Mouse (Mus musculus): ENCODE measurements at regions not wholly inside any gene's neighbourhood (a gene's known extent, or its start where the extent isn't known, plus 50 kb on each side); places are given as distances from the start of the nearest gene placed in this dataset.

GRCm38 (mm10) chr15:24911866-24912265 lies 501.7 kb downstream of the Basp1 start:
- in situ Hi-C loops (cut with MboI; ENCODE audit: low pct_ligation_motif_present, low pct_unique_long_range_greater_than_20kb, low sequenced_read_pairs) (no loop called here), dilution Hi-C loops (cut with MboI; ENCODE audit: extremely low pct_ligation_motif_present, extremely low pct_unique_long_range_greater_than_20kb, low sequenced_read_pairs) (no loop called here)
- Histone ChIP-seq H3K9ac (ENCODE audit: insufficient read depth, low read depth) (no peak overlapping the region), H3K9me3 (replicated peaks; ENCODE audit: low read length) (no peaks in the 10 kb centered on the region), H3K4me2 (ENCODE audit: insufficient read depth, low read depth, poor library complexity, severe bottlenecking) (no peak overlapping the region), H3K79me2 (replicated peaks; ENCODE audit: control insufficient read depth, extremely low read depth, insufficient read depth, poor library complexity, severe bottlenecking) (no peaks in the 10 kb centered on the region), H3K27ac (ENCODE audit: insufficient read depth, low read depth) (no peak overlapping the region), H3K4me1 (ENCODE audit: control insufficient read depth in 1 of 2, insufficient read depth in 2 of 2) (no peaks in the 10 kb centered on the region), H3K4me3 (replicated peaks in 1 of 3; ENCODE audit: low read depth in 2 of 3, low read length in 2 of 3, poor library complexity in 1 of 3) (no peak overlapping the region), H3K36me3 (replicated peaks in 1 of 2; ENCODE audit: control insufficient read depth in 1 of 2, insufficient read depth in 1 of 2, low read length in 1 of 2) (no peaks in the 10 kb centered on the region), H3K27me3 (replicated peaks) (no peaks in the 10 kb centered on the region)
- DNase-seq (ENCODE audit: extremely low read depth) = no peak
- TF ChIP-seq CHD2 (IDR thresholded peaks at IDR 0.05; ENCODE audit: low read length) = no peak
- TF ChIP-seq NRF1 (IDR thresholded peaks at IDR 0.05; ENCODE audit: low read depth, low read length) = no peak

- H3K4me3 ChIP-seq (replicated peaks in 1 of 3; ENCODE audit: low read depth in 2 of 3, low read length in 2 of 3, poor library complexity in 1 of 3) = no peak overlapping the region
- H3K27ac ChIP-seq (ENCODE audit: insufficient read depth, low read depth) = no peak overlapping the region
- no peaks in the 10 kb centered on the region for H3K9me3 ChIP-seq (replicated peaks; ENCODE audit: low read length)
- H3K27me3 ChIP-seq (replicated peaks) = no peaks in the 10 kb centered on the region
- H3K79me2 ChIP-seq (replicated peaks; ENCODE audit: control insufficient read depth, extremely low read depth, insufficient read depth, poor library complexity, severe bottlenecking) = no peaks in the 10 kb centered on the region
- no peaks in the 10 kb centered on the region for H3K36me3 ChIP-seq (replicated peaks in 1 of 2; ENCODE audit: control insufficient read depth in 1 of 2, insufficient read depth in 1 of 2, low read length in 1 of 2)
- no peak overlapping the region for H3K4me2 ChIP-seq (ENCODE audit: insufficient read depth, low read depth, poor library complexity, severe bottlenecking)
- dilution Hi-C loops (cut with MboI; ENCODE audit: extremely low pct_ligation_motif_present, extremely low pct_unique_long_range_greater_than_20kb, low sequenced_read_pairs) (no loop called here), in situ Hi-C loops (cut with MboI; ENCODE audit: low pct_ligation_motif_present, low pct_unique_long_range_greater_than_20kb, low sequenced_read_pairs) (no loop called here)
- H3K4me1 ChIP-seq (ENCODE audit: control insufficient read depth in 1 of 2, insufficient read depth in 2 of 2) = no peaks in the 10 kb centered on the region
- TF ChIP-seq NRF1 (IDR thresholded peaks at IDR 0.05; ENCODE audit: low read depth, low read length) = no peak
- TF ChIP-seq KAT2A (IDR thresholded peaks at IDR 0.05; ENCODE audit: insufficient replicate concordance, low read length) = no peak
- no peak for TF ChIP-seq ZC3H11A (IDR thresholded peaks at IDR 0.05; ENCODE audit: low read depth, low read length)
- DNase-seq (ENCODE audit: extremely low read depth) = no peak
- no peak overlapping the region for H3K9ac ChIP-seq (ENCODE audit: insufficient read depth, low read depth)
Measured at GRCm38 (mm10) chr15:24911466-24911865, 502.1 kb downstream of the Basp1 start.

GRCm38 (mm10) chr15:24906957-24907356 lies 506.6 kb downstream of the Basp1 start:
- Histone ChIP-seq H3K27ac (ENCODE audit: insufficient read depth, low read depth) (no peak overlapping the region), H3K36me3 (replicated peaks in 1 of 2; ENCODE audit: control insufficient read depth in 1 of 2, insufficient read depth in 1 of 2, low read length in 1 of 2) (no peaks in the 10 kb centered on the region), H3K4me1 (ENCODE audit: control insufficient read depth in 1 of 2, insufficient read depth in 2 of 2) (no peaks in the 10 kb centered on the region), H3K4me3 (replicated peaks in 1 of 3; ENCODE audit: low read depth in 2 of 3, low read length in 2 of 3, poor library complexity in 1 of 3) (no peak overlapping the region), H3K9ac (ENCODE audit: insufficient read depth, low read depth) (no peak overlapping the region), H3K9me3 (replicated peaks; ENCODE audit: low read length) (no peaks in the 10 kb centered on the region), H3K4me2 (ENCODE audit: insufficient read depth, low read depth, poor library complexity, severe bottlenecking) (no peak overlapping the region), H3K79me2 (replicated peaks; ENCODE audit: control insufficient read depth, extremely low read depth, insufficient read depth, poor library complexity, severe bottlenecking) (no peaks in the 10 kb centered on the region), H3K27me3 (replicated peaks) (no peaks in the 10 kb centered on the region)
- dilution Hi-C loops (cut with MboI; ENCODE audit: extremely low pct_ligation_motif_present, extremely low pct_unique_long_range_greater_than_20kb, low sequenced_read_pairs) = no loop called here
- peak; percentile 2 for DNase-seq (ENCODE audit: extremely low read depth)
- TF ChIP-seq ETS1 (conservative IDR thresholded peaks at IDR 0.05; ENCODE audit: low read depth, low read length) = no peak
- no peak for TF ChIP-seq TCF12 (IDR thresholded peaks at IDR 0.05; ENCODE audit: low read depth, low read length)
- in situ Hi-C loops (cut with MboI; ENCODE audit: low pct_ligation_motif_present, low pct_unique_long_range_greater_than_20kb, low sequenced_read_pairs) = no loop called here

- Histone ChIP-seq H3K4me1 (ENCODE audit: control insufficient read depth in 1 of 2, insufficient read depth in 2 of 2) (no peaks in the 10 kb centered on the region), H3K4me2 (ENCODE audit: insufficient read depth, low read depth, poor library complexity, severe bottlenecking) (no peak overlapping the region), H3K9me3 (replicated peaks; ENCODE audit: low read length) (no peaks in the 10 kb centered on the region), H3K27me3 (replicated peaks) (no peaks in the 10 kb centered on the region), H3K36me3 (replicated peaks in 1 of 2; ENCODE audit: control insufficient read depth in 1 of 2, insufficient read depth in 1 of 2, low read length in 1 of 2) (no peaks in the 10 kb centered on the region), H3K4me3 (replicated peaks in 1 of 3; ENCODE audit: low read depth in 2 of 3, low read length in 2 of 3, poor library complexity in 1 of 3) (no peak overlapping the region), H3K27ac (ENCODE audit: insufficient read depth, low read depth) (no peak overlapping the region), H3K79me2 (replicated peaks; ENCODE audit: control insufficient read depth, extremely low read depth, insufficient read depth, poor library complexity, severe bottlenecking) (no peaks in the 10 kb centered on the region), H3K9ac (ENCODE audit: insufficient read depth, low read depth) (no peak overlapping the region)
- TF ChIP-seq RAD21 (IDR thresholded peaks at IDR 0.05; ENCODE audit: low read depth, low read length) = no peak
- TF ChIP-seq MYC (IDR thresholded peaks at IDR 0.05; ENCODE audit: low read depth, low read length) = no peak
- TF ChIP-seq CHD2 (IDR thresholded peaks at IDR 0.05; ENCODE audit: low read length) = no peak
- TF ChIP-seq E2F4 (IDR thresholded peaks at IDR 0.05; ENCODE audit: insufficient replicate concordance, low read depth, low read length) = no peak
- TF ChIP-seq ZMIZ1 (IDR thresholded peaks at IDR 0.05; ENCODE audit: low read depth, low read length) = no peak
- no peak for TF ChIP-seq MEF2A (IDR thresholded peaks at IDR 0.05; ENCODE audit: borderline replicate concordance, low read depth, low read length)
- TF ChIP-seq MXI1 (IDR thresholded peaks at IDR 0.05; ENCODE audit: low read depth, low read length) = no peak
- no peak for TF ChIP-seq JUN (IDR thresholded peaks at IDR 0.05; ENCODE audit: insufficient read depth, low read depth, low read length)
- in situ Hi-C loops (cut with MboI; ENCODE audit: low pct_ligation_motif_present, low pct_unique_long_range_greater_than_20kb, low sequenced_read_pairs) (no loop called here), dilution Hi-C loops (cut with MboI; ENCODE audit: extremely low pct_ligation_motif_present, extremely low pct_unique_long_range_greater_than_20kb, low sequenced_read_pairs) (no loop called here)
- DNase-seq (ENCODE audit: extremely low read depth) = no peak
Measured at GRCm38 (mm10) chr15:24878846-24879245, 534.7 kb downstream of the Basp1 start.

Data from CH12.LX (cell line).